Mouse (Mus musculus): Measurements from ENCODE around the gene Tnrc6b. TPM values are rescaled to one million over a fixed set of nuclear protein-coding genes. Genes with fewer than 3 reads are reported as not detected.
A peak's percentile ranks its signal among the peaks of the same experiment; 100 is the strongest.

Tnrc6b gene
- total and polyA plus RNA-seq, 2 experiments = 7.3 to 18.2 TPM

- Histone ChIP-seq H3K36me3 (ENCODE audit: control insufficient read depth, insufficient read depth, low read length) (no peaks in the 10 kb centered on the region), H3K79me2 (ENCODE audit: control insufficient read depth, insufficient read depth, low read length) (no peaks in the 10 kb centered on the region), H3K27me3 (ENCODE audit: control insufficient read depth, insufficient read depth, low read length) (no peaks in the 10 kb centered on the region), H3K4me1 (ENCODE audit: control insufficient read depth, insufficient read depth, low read length) (peaks cover 47% of the 10 kb centered on the region), H3K4me3 (ENCODE audit: insufficient read depth, low read depth, low read length) (no peak overlapping the region), H3K27ac (replicated peaks; ENCODE audit: insufficient read depth, low read depth, low read length) (no peak overlapping the region), H3K9ac (ENCODE audit: low read depth, low read length) (no peak overlapping the region)
- WGBS = 59% methylated on average over 3 of the region's 3 CpGs
- TF ChIP-seq POLR2A (IDR thresholded peaks at IDR 0.05; ENCODE audit: extremely low read depth, insufficient read depth, low read length) = no peak
- no peak for TF ChIP-seq CTCF (IDR thresholded peaks at IDR 0.05; ENCODE audit: low read depth, low read length)
- no peak for DNase-seq (ENCODE audit: extremely low read depth, low read depth, low spot score)
These were observed 27.1 kb upstream of the Tnrc6b start for GRCm38 (mm10) chr15:80683990-80684389.

- 8% methylated on average over 8 of the region's 8 CpGs for WGBS
- peak overlapping the region; percentile 1 for H3K27ac ChIP-seq (replicated peaks; ENCODE audit: insufficient read depth, low read depth, low read length)
These were observed 26.1 kb upstream of the Tnrc6b start for GRCm38 (mm10) chr15:80684786-80685602.

GRCm38 (mm10) chr15:80685603-80685895 is 25.6 kb upstream of the Tnrc6b start:
- peaks cover 36% of the 10 kb centered on the region for H3K4me1 ChIP-seq (ENCODE audit: control insufficient read depth, insufficient read depth, low read length)
- TF ChIP-seq CTCF (IDR thresholded peaks at IDR 0.05; ENCODE audit: low read depth, low read length) (no peak), POLR2A (IDR thresholded peaks at IDR 0.05; ENCODE audit: extremely low read depth, insufficient read depth, low read length) (no peak)
- 71% methylated on average over 7 of the region's 7 CpGs for WGBS
- H3K27me3 ChIP-seq (ENCODE audit: control insufficient read depth, insufficient read depth, low read length) = no peaks in the 10 kb centered on the region
- H3K4me3 ChIP-seq (ENCODE audit: insufficient read depth, low read depth, low read length) = no peak overlapping the region
- H3K9ac ChIP-seq (ENCODE audit: low read depth, low read length) = no peak overlapping the region
- no peaks in the 10 kb centered on the region for H3K79me2 ChIP-seq (ENCODE audit: control insufficient read depth, insufficient read depth, low read length)
- no peak for DNase-seq (ENCODE audit: extremely low read depth, low read depth, low spot score)
- H3K36me3 ChIP-seq (ENCODE audit: control insufficient read depth, insufficient read depth, low read length) = no peaks in the 10 kb centered on the region
- H3K27ac ChIP-seq (replicated peaks; ENCODE audit: insufficient read depth, low read depth, low read length) = no peak overlapping the region

More at GRCm38 (mm10) chr15:80684786-80685602, 26.1 kb upstream of the Tnrc6b start:
- no peaks in the 10 kb centered on the region for H3K79me2 ChIP-seq (ENCODE audit: control insufficient read depth, insufficient read depth, low read length)
- peak; percentile 90 for DNase-seq (ENCODE audit: extremely low read depth, low read depth, low spot score)
- no peak overlapping the region for H3K4me3 ChIP-seq (ENCODE audit: insufficient read depth, low read depth, low read length)
- H3K4me1 ChIP-seq (ENCODE audit: control insufficient read depth, insufficient read depth, low read length) = peaks cover 41% of the 10 kb centered on the region
- no peak overlapping the region for H3K9ac ChIP-seq (ENCODE audit: low read depth, low read length)
- H3K27me3 ChIP-seq (ENCODE audit: control insufficient read depth, insufficient read depth, low read length) = no peaks in the 10 kb centered on the region
- no peaks in the 10 kb centered on the region for H3K36me3 ChIP-seq (ENCODE audit: control insufficient read depth, insufficient read depth, low read length)
- TF ChIP-seq POLR2A (IDR thresholded peaks at IDR 0.05; ENCODE audit: extremely low read depth, insufficient read depth, low read length) = no peak
- no peak for TF ChIP-seq CTCF (IDR thresholded peaks at IDR 0.05; ENCODE audit: low read depth, low read length)

GRCm38 (mm10) chr15:80688536-80688935 is 22.6 kb upstream of the Tnrc6b start:
- 83% methylated on average over 7 of the region's 7 CpGs for WGBS
- no peaks in the 10 kb centered on the region for H3K79me2 ChIP-seq (ENCODE audit: control insufficient read depth, insufficient read depth, low read length)
- peaks cover 11% of the 10 kb centered on the region for H3K4me1 ChIP-seq (ENCODE audit: control insufficient read depth, insufficient read depth, low read length)
- no peak overlapping the region for H3K27ac ChIP-seq (replicated peaks; ENCODE audit: insufficient read depth, low read depth, low read length)
- H3K36me3 ChIP-seq (ENCODE audit: control insufficient read depth, insufficient read depth, low read length) = no peaks in the 10 kb centered on the region
- no peak overlapping the region for H3K4me3 ChIP-seq (ENCODE audit: insufficient read depth, low read depth, low read length)
- TF ChIP-seq CTCF (IDR thresholded peaks at IDR 0.05; ENCODE audit: low read depth, low read length) = no peak
- no peak for TF ChIP-seq POLR2A (IDR thresholded peaks at IDR 0.05; ENCODE audit: extremely low read depth, insufficient read depth, low read length)
- no peaks in the 10 kb centered on the region for H3K27me3 ChIP-seq (ENCODE audit: control insufficient read depth, insufficient read depth, low read length)
- no peak for DNase-seq (ENCODE audit: extremely low read depth, low read depth, low spot score)
- H3K9ac ChIP-seq (ENCODE audit: low read depth, low read length) = no peak overlapping the region

GRCm38 (mm10) chr15:80693492-80693891 is 17.6 kb upstream of the Tnrc6b start:
- Histone ChIP-seq H3K36me3 (ENCODE audit: control insufficient read depth, insufficient read depth, low read length) (no peaks in the 10 kb centered on the region), H3K27ac (replicated peaks; ENCODE audit: insufficient read depth, low read depth, low read length) (no peak overlapping the region)
- WGBS = 86% methylated on average over 3 of the region's 3 CpGs

More at GRCm38 (mm10) chr15:80693492-80693891, 17.6 kb upstream of the Tnrc6b start:
- H3K4me1 ChIP-seq (ENCODE audit: control insufficient read depth, insufficient read depth, low read length) = no peaks in the 10 kb centered on the region
- H3K9ac ChIP-seq (ENCODE audit: low read depth, low read length) = no peak overlapping the region
- TF ChIP-seq CTCF (IDR thresholded peaks at IDR 0.05; ENCODE audit: low read depth, low read length) (no peak), POLR2A (IDR thresholded peaks at IDR 0.05; ENCODE audit: extremely low read depth, insufficient read depth, low read length) (no peak)
- no peaks in the 10 kb centered on the region for H3K79me2 ChIP-seq (ENCODE audit: control insufficient read depth, insufficient read depth, low read length)
- H3K4me3 ChIP-seq (ENCODE audit: insufficient read depth, low read depth, low read length) = no peak overlapping the region
- no peaks in the 10 kb centered on the region for H3K27me3 ChIP-seq (ENCODE audit: control insufficient read depth, insufficient read depth, low read length)
- no peak for DNase-seq (ENCODE audit: extremely low read depth, low read depth, low spot score)
